Mouse (Mus musculus) heart, embryonic 13.5 days (tissue): ENCODE measurements at regions not wholly inside any gene's neighbourhood (a gene's known extent, or its start where the extent isn't known, plus 50 kb on each side); places are given as distances from the start of the nearest gene placed in this dataset.

Experiments
- ATAC-seq: fragments of 200-750 bp; cut with Nextera tagmentation; 2 replicates; pipeline ENCODE4 v1.8.0; 2017; ENCODE audit warnings: moderate TSS enrichment; ENCODE audit not compliant: insufficient number of reproducible peaks, low FRiP score, low TSS enrichment; ENCODE audit errors: extremely low read depth
- H3K27ac ChIP-seq: fragments of 300-500 bp; sonication (generic); replicated peaks from 2 replicates; pipeline ENCODE4 v1.5.1; 2015; ENCODE audit warnings: moderate library complexity, mild to moderate bottlenecking, inconsistent platforms
- H3K27me3 ChIP-seq: fragments of 300-500 bp; sonication (generic); replicated peaks from 2 replicates; pipeline ENCODE4 v1.6.1; 2015; ENCODE audit warnings: mild to moderate bottlenecking, inconsistent platforms
- H3K36me3 ChIP-seq: fragments of 300-500 bp; sonication (generic); 2 replicates; pipeline ENCODE4 v1.6.1; 2015; ENCODE audit warnings: mild to moderate bottlenecking, inconsistent platforms
- H3K4me1 ChIP-seq: fragments of 300-500 bp; sonication (generic); 2 replicates; pipeline ENCODE4 v1.6.1; 2015; ENCODE audit warnings: inconsistent platforms
- H3K4me2 ChIP-seq: fragments of 300-500 bp; sonication (generic); 2 replicates; pipeline ENCODE4 v1.6.1; 2015; ENCODE audit warnings: inconsistent platforms, mild to moderate bottlenecking, moderate library complexity
- H3K4me3 ChIP-seq: fragments of 300-500 bp; sonication (generic); 2 replicates; pipeline ENCODE4 v1.5.1; 2015; ENCODE audit warnings: moderate library complexity, mild to moderate bottlenecking, inconsistent platforms
- H3K9ac ChIP-seq: fragments of 300-500 bp; sonication (generic); 2 replicates; pipeline ENCODE4 v1.6.1; 2015; ENCODE audit warnings: inconsistent platforms, mild to moderate bottlenecking, moderate library complexity
- H3K9me3 ChIP-seq: fragments of 300-500 bp; sonication (generic); 2 replicates; pipeline ENCODE4 v1.6.1; 2016; ENCODE audit warnings: inconsistent platforms
- WGBS: fragments of 180-500 bp; shearing (Covaris S2); methylation state at CpG from one replicate; pipeline ENCODE4 v1.1.7; 2015; ENCODE audit warnings: mixed read lengths; 5-methylcytosine and 5-hydroxymethylcytosine counted together

- Histone ChIP-seq H3K4me1 (no peaks in the 10 kb centered on the region), H3K4me3 (no peak overlapping the region), H3K4me2 (no peak overlapping the region), H3K36me3 (no peaks in the 10 kb centered on the region), H3K27ac (no peak overlapping the region), H3K9me3 (no peaks in the 10 kb centered on the region), H3K27me3 (peaks cover 13% of the 10 kb centered on the region), H3K9ac (no peak overlapping the region)
- 84% methylated on average over 1 of the region's 1 CpGs for WGBS
- no peak for ATAC-seq
These were observed 94.0 kb downstream of the Tmsb4x start for GRCm38 (mm10) chrX:167115096-167115495.

GRCm38 (mm10) chrX:167111059-167111871, 97.8 kb downstream of the Tmsb4x start:
- H3K4me3 ChIP-seq, result no peak overlapping the region
- ATAC-seq, result no peak
- H3K9ac ChIP-seq, result no peak overlapping the region
- no peaks in the 10 kb centered on the region for H3K9me3 ChIP-seq
- 81% methylated on average over 7 of the region's 7 CpGs for WGBS
- H3K4me2 ChIP-seq, result no peak overlapping the region
- H3K27ac ChIP-seq, result no peak overlapping the region
- no peaks in the 10 kb centered on the region for H3K36me3 ChIP-seq
- peaks cover 3% of the 10 kb centered on the region for H3K27me3 ChIP-seq
- H3K4me1 ChIP-seq, result no peaks in the 10 kb centered on the region

- Histone ChIP-seq H3K4me3 (no peak overlapping the region), H3K9me3 (no peaks in the 10 kb centered on the region), H3K27ac (no peak overlapping the region), H3K4me1 (no peaks in the 10 kb centered on the region), H3K9ac (no peak overlapping the region), H3K4me2 (no peak overlapping the region), H3K36me3 (no peaks in the 10 kb centered on the region), H3K27me3 (peaks cover 3% of the 10 kb centered on the region; the same call in 1 of the 2 replicates)
- ATAC-seq, result no peak
- 64% methylated on average over 6 of the region's 6 CpGs for WGBS
These were observed 100.8 kb downstream of the Tmsb4x start for GRCm38 (mm10) chrX:167108356-167108755.

GRCm38 (mm10) chrX:167107469-167107868, 101.6 kb downstream of the Tmsb4x start:
- no peak for ATAC-seq
- H3K4me2 ChIP-seq, result no peak overlapping the region
- no peaks in the 10 kb centered on the region for H3K9me3 ChIP-seq
- no peak overlapping the region for H3K27ac ChIP-seq
- no peaks in the 10 kb centered on the region for H3K36me3 ChIP-seq
- WGBS, result 74% methylated on average over 4 of the region's 4 CpGs
- no peak overlapping the region for H3K4me3 ChIP-seq
- peaks cover 3% of the 10 kb centered on the region; the same call in 1 of the 2 replicates for H3K27me3 ChIP-seq
- H3K4me1 ChIP-seq, result no peaks in the 10 kb centered on the region
- no peak overlapping the region for H3K9ac ChIP-seq

GRCm38 (mm10) chrX:167105931-167106417, 103.1 kb downstream of the Tmsb4x start:
- no peaks in the 10 kb centered on the region for H3K36me3 ChIP-seq
- no peak overlapping the region for H3K4me2 ChIP-seq
- 69% methylated on average over 11 of the region's 11 CpGs for WGBS
- peaks cover 3% of the 10 kb centered on the region; the same call in 1 of the 2 replicates for H3K27me3 ChIP-seq
- H3K27ac ChIP-seq, result no peak overlapping the region
- no peaks in the 10 kb centered on the region for H3K4me1 ChIP-seq
- H3K9ac ChIP-seq, result no peak overlapping the region
- H3K4me3 ChIP-seq, result no peak overlapping the region
- no peak for ATAC-seq
- H3K9me3 ChIP-seq, result no peaks in the 10 kb centered on the region

GRCm38 (mm10) chrX:167105354-167105753, 103.8 kb downstream of the Tmsb4x start:
- 69% methylated on average over 4 of the region's 4 CpGs for WGBS

GRCm38 (mm10) chrX:167104247-167104621, 104.9 kb downstream of the Tmsb4x start:
- H3K27me3 ChIP-seq, result peaks cover 3% of the 10 kb centered on the region; the same call in 1 of the 2 replicates
- no peak overlapping the region for H3K4me2 ChIP-seq
- no peaks in the 10 kb centered on the region for H3K4me1 ChIP-seq
- H3K27ac ChIP-seq, result peak overlapping the region; percentile 62
- ATAC-seq, result no peak
- no peaks in the 10 kb centered on the region for H3K36me3 ChIP-seq
- H3K9ac ChIP-seq, result no peak overlapping the region
- H3K9me3 ChIP-seq, result no peaks in the 10 kb centered on the region
- no peak overlapping the region for H3K4me3 ChIP-seq
- 52% methylated on average over 4 of the region's 4 CpGs for WGBS

More at GRCm38 (mm10) chrX:167105354-167105753, 103.8 kb downstream of the Tmsb4x start:
- Histone ChIP-seq H3K4me1 (no peaks in the 10 kb centered on the region), H3K9ac (no peak overlapping the region), H3K4me2 (no peak overlapping the region), H3K27ac (no peak overlapping the region), H3K36me3 (no peaks in the 10 kb centered on the region), H3K27me3 (peaks cover 3% of the 10 kb centered on the region; the same call in 1 of the 2 replicates), H3K9me3 (no peaks in the 10 kb centered on the region), H3K4me3 (no peak overlapping the region)
- no peak for ATAC-seq

- Histone ChIP-seq H3K4me3 (no peak overlapping the region), H3K4me1 (no peaks in the 10 kb centered on the region), H3K36me3 (no peaks in the 10 kb centered on the region), H3K4me2 (no peak overlapping the region), H3K27me3 (peaks cover 3% of the 10 kb centered on the region; the same call in 1 of the 2 replicates), H3K27ac (peak overlapping the region; percentile 62), H3K9me3 (no peaks in the 10 kb centered on the region), H3K9ac (no peak overlapping the region)
- ATAC-seq, result no peak
- 44% methylated on average over 12 of the region's 12 CpGs for WGBS
These were observed 105.4 kb downstream of the Tmsb4x start for GRCm38 (mm10) chrX:167103501-167104246.

GRCm38 (mm10) chrX:167101929-167102328, 107.2 kb downstream of the Tmsb4x start:
- H3K36me3 ChIP-seq, result no peaks in the 10 kb centered on the region
- H3K9me3 ChIP-seq, result no peaks in the 10 kb centered on the region
- no peak for ATAC-seq
- H3K27ac ChIP-seq, result no peak overlapping the region
- no peak overlapping the region for H3K9ac ChIP-seq
- no peaks in the 10 kb centered on the region for H3K4me1 ChIP-seq
- no peak overlapping the region for H3K4me2 ChIP-seq
- no peak overlapping the region for H3K4me3 ChIP-seq
- H3K27me3 ChIP-seq, result no peaks in the 10 kb centered on the region; the same call in 1 of the 2 replicates
- 66% methylated on average over 2 of the region's 2 CpGs for WGBS

GRCm38 (mm10) chrX:167099411-167099810, 109.7 kb downstream of the Tmsb4x start:
- no peaks in the 10 kb centered on the region for H3K36me3 ChIP-seq
- H3K4me3 ChIP-seq, result no peak overlapping the region
- H3K4me2 ChIP-seq, result no peak overlapping the region
- no peaks in the 10 kb centered on the region for H3K9me3 ChIP-seq
- no peaks in the 10 kb centered on the region for H3K4me1 ChIP-seq
- no peak overlapping the region for H3K9ac ChIP-seq
- no peak overlapping the region for H3K27ac ChIP-seq
- 0 out of 2 replicates have a peak, but pooled peaks cover 5% of the 10 kb centered on the region for H3K27me3 ChIP-seq
- no peak for ATAC-seq
- WGBS, result 21% methylated on average over 6 of the region's 6 CpGs

GRCm38 (mm10) chrX:167098914-167099313, 110.2 kb downstream of the Tmsb4x start:
- WGBS, result 62% methylated on average over 3 of the region's 3 CpGs
- H3K27ac ChIP-seq, result no peak overlapping the region
- ATAC-seq, result no peak

More at GRCm38 (mm10) chrX:167098914-167099313, 110.2 kb downstream of the Tmsb4x start:
- H3K9ac ChIP-seq, result no peak overlapping the region
- 0 out of 2 replicates have a peak, but pooled peaks cover 5% of the 10 kb centered on the region for H3K27me3 ChIP-seq
- H3K4me3 ChIP-seq, result no peak overlapping the region
- H3K4me1 ChIP-seq, result no peaks in the 10 kb centered on the region
- no peak overlapping the region for H3K4me2 ChIP-seq
- H3K9me3 ChIP-seq, result no peaks in the 10 kb centered on the region
- H3K36me3 ChIP-seq, result no peaks in the 10 kb centered on the region
